Mouse (Mus musculus) thymus, postnatal 10 days (tissue): ENCODE results near the gene Cggbp1.
"Not testable (repeated sequence)": the region's sequence is repeated elsewhere in the genome, so short reads cannot be mapped to it uniquely, and the experiment has no call there.

Source experiments
- DNase-seq, 2 experiments: peaks; one replicate each; pipeline ENCODE4 v3.0.0; 2021; ENCODE audit warnings: low spot score in 2 of 2

Cggbp1 gene

GRCm38 (mm10) chr16:64851563-64852362 is at the start of gene Cggbp1, which contains the start of gene Zfp654:
TSS of gene Cggbp1 (plus strand) at chr16:64851996.
TSS of gene Zfp654 (minus strand) at chr16:64851652.
- peak; percentile 99 to 100 for DNase-seq

DNA sequence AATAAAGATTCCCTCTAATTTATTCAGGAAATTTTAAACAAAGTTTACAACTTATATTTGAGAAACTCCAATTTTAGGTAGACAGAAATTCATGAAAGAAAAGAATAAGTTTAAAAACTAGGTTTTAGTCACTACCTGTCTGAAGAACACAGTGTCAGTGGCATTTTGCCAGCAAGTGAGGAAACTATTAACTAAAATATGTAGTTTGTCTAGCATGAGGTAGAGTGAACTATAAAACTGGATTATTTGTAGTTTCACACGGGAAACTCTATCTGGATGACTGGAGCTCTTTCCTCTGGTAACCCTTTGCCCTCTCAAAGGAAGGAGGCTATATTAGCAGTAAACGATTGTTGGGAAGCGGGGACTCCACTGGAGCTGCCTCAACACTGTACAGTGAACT is 48.8 kb upstream of the Cggbp1 start:
- DNase-seq = no peak

GRCm38 (mm10) chr16:64817094-64817765 is 34.6 kb upstream of the Cggbp1 start:
- DNase-seq = no peak

- no peak for DNase-seq
These were observed 27.9 kb upstream of the Cggbp1 start for GRCm38 (mm10) chr16:64823890-64824289.

DNA sequence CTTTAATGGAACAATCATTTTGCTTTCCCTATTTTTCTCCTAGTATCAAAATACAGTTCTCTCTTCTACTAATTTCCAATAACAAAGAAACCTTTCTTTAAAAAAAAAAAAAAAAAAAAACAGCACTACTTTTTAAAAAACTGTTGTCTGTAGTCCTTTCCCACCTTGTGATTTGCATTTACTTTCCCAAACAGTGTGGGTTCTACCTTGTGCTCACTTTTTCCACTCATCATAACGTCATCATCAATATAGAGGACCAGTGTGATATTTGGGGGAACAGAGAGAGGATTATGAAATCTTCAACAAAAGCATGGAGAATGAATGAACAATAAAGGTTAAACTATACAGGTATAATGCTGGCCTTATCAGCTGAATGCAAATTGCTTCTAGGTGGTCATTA is 27.3 kb upstream of the Cggbp1 start:
- no peak for DNase-seq

DNA sequence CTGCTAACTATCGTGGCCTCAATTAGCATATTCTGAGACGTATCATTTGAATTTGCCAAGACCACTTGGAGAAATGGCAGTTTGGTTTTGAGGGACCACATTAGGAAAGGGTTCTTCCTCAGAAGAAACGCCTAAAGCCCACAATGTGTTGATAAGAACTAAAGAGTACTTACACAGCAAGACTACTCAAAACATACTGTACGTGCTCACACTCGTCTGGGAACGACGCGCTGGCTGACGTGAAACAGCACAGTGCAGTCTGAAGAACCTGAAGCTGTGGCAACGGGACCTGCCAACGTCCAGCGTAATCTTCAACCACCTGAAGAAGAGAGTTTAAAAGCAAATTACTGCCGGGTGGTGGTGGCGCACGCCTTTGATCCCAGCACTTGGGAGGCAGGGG is 21.5 kb upstream of the Cggbp1 start:
- no peak for DNase-seq

DNA sequence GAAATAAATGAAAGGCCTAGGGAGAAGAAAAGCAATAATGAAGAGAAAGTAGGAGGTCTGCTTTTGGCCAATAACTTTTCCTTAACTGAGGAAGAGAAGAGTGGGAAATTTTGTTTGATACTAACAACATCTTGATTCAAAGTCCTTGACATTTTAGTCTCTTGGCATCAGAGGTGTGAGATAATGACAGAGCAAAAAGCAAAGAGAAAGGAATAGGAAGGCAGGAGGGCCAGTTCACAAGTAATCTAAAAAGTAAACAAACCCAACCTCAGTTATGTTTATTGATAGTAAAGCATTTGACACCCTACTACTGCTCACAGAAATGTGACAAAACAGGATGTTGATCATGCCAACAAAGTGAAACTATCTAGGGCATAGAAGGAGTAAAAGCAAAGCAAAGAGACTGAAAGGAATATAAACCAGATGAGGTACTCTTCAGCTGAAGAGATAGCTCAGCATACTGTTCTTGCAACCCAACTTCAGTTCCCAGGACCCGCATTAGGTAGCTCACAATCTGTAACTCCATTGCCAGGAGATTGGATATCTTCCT is 15.7 kb upstream of the Cggbp1 start:
- DNase-seq = no peak

GRCm38 (mm10) chr16:64836709-64837108 is 15.1 kb upstream of the Cggbp1 start:
- no peak for DNase-seq

GRCm38 (mm10) chr16:64841481-64842373 is 10.1 kb upstream of the Cggbp1 start:
- DNase-seq = no peak

DNA sequence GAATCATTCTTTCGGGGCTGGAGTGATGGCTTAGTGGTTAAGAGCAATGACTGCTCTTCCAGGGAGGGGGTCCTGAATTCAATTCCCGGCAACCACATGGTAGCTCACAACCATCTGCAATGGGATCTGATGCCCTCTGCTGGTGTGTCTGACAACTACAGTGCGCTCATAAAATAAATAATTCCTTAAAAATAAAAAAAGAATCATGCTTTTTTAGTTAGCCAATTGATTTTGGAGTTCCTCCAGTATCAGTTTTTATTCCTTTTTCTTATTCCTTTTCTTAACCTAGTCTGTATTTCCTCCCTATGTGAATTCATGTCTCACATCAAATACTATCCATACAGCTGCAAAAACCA is 9.4 kb upstream of the Cggbp1 start:
- DNase-seq = no peak

DNA sequence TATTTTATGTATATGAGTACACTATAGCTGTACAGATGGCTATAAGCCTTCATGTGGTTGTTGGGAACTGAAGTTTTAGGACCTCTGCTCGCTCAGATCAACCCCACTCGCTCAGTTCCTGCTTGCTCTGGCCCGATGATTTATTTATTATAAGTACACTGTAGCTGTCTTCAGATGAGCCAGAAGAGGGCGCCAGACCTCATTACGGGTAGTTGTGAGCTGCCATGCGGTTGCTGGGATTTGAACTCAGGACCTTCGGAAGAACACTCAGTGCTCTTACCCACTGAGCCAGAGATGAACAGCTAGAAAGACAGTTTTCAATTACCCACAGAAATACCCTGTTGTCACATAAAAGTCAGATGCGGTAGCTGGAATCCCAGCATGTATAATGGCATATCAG is 5.8 kb upstream of the Cggbp1 start:
- peak in 1 of 2 experiments; percentile 19 for DNase-seq

DNA sequence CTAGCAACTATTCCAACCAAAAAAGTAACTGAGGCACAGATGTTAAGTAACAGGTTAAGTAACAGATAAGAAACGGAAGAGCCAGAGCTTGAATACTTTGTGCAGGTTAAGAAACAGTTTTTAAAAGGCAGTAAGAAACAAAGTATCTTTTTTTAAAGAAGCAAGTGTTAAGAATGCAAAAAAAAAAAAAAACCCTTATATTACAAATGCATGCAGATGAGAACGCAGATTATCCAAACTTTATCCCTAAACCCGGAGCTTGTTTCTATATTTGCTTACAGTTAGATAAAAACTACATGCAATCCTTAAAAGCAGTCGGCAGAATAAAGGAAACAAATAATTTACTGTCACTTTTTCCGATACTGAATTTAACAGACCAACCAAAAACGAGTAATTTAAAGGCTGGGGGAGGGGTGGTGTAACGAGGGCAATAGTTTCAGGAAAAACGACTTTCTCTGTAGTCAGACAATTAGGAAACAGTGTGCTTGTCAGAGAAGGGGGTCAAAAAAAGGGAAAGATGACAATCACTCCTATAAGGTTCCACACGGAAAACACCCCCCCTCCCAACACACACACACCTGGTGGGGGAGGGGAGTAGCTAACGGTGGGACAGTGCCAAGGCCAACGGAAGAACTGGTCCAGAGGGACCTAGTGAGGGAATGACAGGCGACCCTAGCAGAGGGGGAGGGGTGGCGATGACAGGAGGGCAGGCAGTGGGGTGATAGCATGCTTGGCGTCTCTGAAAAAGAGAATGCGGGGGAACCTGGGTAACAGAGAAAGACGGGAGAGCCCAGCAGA is 1.3 kb upstream of the Cggbp1 start:
- peak; percentile 48 to 54 for DNase-seq

DNA sequence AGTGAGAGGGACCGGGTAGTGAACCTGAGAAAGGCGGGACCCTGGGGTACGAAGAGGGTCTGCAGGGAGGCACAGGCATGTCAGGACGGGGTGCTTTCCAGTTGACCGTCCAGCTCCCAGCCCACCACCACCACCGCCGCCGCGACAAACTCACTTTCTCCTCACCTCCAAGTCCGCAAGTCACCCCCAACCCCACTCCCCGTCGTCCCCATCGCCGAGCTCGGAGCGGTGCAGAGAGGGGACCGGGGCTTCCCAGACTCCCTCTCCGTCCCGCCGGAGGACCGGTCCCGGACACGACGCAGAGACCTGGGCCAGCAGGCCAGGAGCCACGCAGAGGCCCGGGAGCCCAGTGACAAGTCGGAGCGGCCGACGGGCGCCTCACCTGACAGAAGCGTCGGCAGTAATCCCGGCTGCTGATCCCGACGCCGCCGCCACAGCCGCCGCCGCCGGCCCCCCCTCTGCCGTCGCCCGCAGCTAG is 672 bp upstream of the Cggbp1 start:
- no peak for DNase-seq

DNA sequence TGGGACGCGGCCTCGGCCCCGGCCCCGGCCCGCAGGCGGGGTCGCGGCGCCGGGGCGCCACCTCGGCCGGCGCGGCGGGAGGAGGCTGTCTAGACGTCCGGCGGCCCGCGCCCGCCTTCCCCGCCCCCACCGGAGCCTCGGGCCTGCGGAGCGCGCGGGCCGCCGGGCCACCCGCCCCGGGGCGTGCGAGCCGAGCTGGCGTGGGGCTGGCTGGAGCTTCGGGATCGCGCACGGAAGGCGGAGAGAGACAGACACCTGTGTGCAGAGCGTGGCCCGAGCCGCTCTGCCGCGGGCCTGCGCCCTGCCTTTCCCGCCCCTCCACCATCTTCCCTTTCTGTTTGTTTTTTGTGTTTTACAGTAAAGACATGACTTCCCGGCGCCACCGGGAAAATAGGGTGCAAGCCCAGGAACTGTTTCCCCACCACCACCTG is 660 bp downstream of the Cggbp1 start:
- peak; percentile 44 to 50 for DNase-seq

- DNase-seq = no peak
These were observed 1.1 kb downstream of the Cggbp1 start for GRCm38 (mm10) chr16:64852891-64853290.

GRCm38 (mm10) chr16:64856946-64857345 is 5.2 kb downstream of the Cggbp1 start:
- no peak for DNase-seq

DNA sequence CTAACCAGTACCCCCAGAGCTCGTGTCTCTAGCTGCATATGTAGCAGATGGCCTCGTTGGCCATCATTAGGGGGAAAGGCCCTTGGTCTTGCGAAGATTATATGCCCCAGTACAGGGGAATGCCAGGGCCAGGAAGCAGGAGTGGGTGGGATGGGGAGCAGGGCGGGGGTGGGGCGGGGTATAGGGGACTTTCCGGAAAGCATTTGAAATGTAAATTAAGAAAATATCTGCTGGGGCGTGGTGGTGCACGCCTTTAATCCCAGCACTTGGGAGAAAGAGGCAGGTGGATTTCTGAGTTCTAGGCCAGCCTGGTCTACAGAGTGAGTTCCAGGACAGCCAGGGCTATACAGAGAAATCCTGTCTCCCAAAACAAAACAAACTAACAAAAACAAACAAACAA is 14.0 kb downstream of the Cggbp1 start:
- DNase-seq = not testable (repeated sequence)

- no peak for DNase-seq
These were observed 16.8 kb downstream of the Cggbp1 start for GRCm38 (mm10) chr16:64868613-64869012.

DNA sequence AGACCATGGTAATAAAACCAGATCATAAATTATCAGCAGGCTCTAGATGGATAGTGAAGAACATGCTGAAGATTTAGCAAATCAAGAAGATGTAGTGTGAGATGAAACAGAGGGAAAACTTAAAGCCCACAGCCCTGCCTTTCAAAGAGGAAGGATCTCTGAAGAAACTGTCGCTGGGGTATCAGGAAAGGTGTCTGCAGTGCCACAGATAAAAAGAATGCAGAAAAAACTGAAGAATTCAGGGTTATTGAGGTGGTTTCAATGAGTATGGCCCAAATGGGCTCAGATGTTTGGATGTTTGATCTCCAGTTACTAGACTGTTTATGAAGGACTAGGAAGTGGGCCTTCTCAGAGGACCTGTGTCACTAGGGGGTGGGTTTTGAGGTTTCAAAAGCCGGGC is 17.8 kb downstream of the Cggbp1 start:
- no peak for DNase-seq

DNA sequence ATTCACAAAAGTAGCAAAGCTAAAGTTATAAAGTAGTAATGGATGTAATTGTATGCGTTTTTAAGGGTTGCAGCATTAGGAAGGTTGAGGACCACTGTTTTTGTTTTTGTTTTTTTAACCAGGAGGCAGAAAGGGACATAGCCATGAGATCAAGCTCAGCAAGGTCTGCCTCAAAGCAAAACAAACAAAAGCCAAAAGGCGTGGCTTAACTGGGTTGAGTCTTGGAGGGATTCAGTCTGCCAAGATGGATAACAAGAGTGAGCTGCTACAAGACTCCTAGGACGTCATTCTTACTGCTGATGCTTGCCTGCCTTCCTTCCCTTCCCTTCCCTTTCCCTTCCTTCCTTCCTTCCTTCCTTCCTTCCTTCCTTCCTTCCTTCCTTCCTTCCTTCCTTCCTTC is 20.5 kb downstream of the Cggbp1 start:
- DNase-seq = no peak

- DNase-seq = no peak
These were observed 21.0 kb downstream of the Cggbp1 start for GRCm38 (mm10) chr16:64872841-64873240.
